Mouse (Mus musculus): ENCODE data around the gene Anks3.

- TF ChIP-seq EP300 (optimal IDR thresholded peaks at IDR 0.05): no peak
- TF ChIP-seq CTCF (IDR thresholded peaks at IDR 0.05; ENCODE audit: low read depth): no peak
These were observed 31.6 kb downstream of the Anks3 start for GRCm38 (mm10) chr16:4932429-4932828.

All from stomach, postnatal 0 days (tissue).